Mouse (Mus musculus) kidney, adult 9 months (tissue): ENCODE data around the gene Arrb1.

Experiments used
- DNase-seq: peaks from one replicate; pipeline ENCODE4 v3.0.0; 2022

Arrb1 gene

GRCm38 (mm10) chr7:99582867-99583266 is 47.6 kb downstream of the Arrb1 start:
- peak; percentile 43 for DNase-seq

GRCm38 (mm10) chr7:99583625-99584024 is 48.4 kb downstream of the Arrb1 start:
- DNase-seq: no peak

- DNase-seq: no peak
Observed at GRCm38 (mm10) chr7:99585976-99586375, 50.7 kb downstream of the Arrb1 start.

GRCm38 (mm10) chr7:99590064-99590463 is 54.8 kb downstream of the Arrb1 start:
- peak; percentile 63 for DNase-seq

GRCm38 (mm10) chr7:99590646-99591045 is 55.4 kb downstream of the Arrb1 start:
- no peak for DNase-seq

- no peak for DNase-seq
Observed at GRCm38 (mm10) chr7:99592669-99593068, 57.4 kb downstream of the Arrb1 start.

GRCm38 (mm10) chr7:99593868-99594803 is 58.9 kb downstream of the Arrb1 start:
- DNase-seq: no peak

- DNase-seq: no peak
Observed at GRCm38 (mm10) chr7:99598722-99599121, 63.5 kb downstream of the Arrb1 start.

- no peak for DNase-seq
Observed at GRCm38 (mm10) chr7:99603875-99604662, 68.8 kb downstream of the Arrb1 start.

- DNase-seq: no peak
Observed at GRCm38 (mm10) chr7:99605058-99605457, 69.8 kb downstream of the Arrb1 start.

GRCm38 (mm10) chr7:99606303-99606702 is 71.0 kb downstream of the Arrb1 start:
- DNase-seq: no peak

- DNase-seq: no peak
Observed at GRCm38 (mm10) chr7:99606766-99607165, 71.5 kb downstream of the Arrb1 start.

GRCm38 (mm10) chr7:99607632-99608031 is 72.4 kb downstream of the Arrb1 start:
- no peak for DNase-seq

GRCm38 (mm10) chr7:99618264-99618663 is 83.0 kb downstream of the Arrb1 start:
- DNase-seq: no peak

GRCm38 (mm10) chr7:99618860-99619259 is 83.6 kb downstream of the Arrb1 start:
- DNase-seq: peak; percentile 36

- peak; percentile 83 for DNase-seq
Observed at GRCm38 (mm10) chr7:99625722-99626375, 90.6 kb downstream of the Arrb1 start.

- peak; percentile 55 for DNase-seq
Observed at GRCm38 (mm10) chr7:99626376-99627270, 91.4 kb downstream of the Arrb1 start, which contains the start of gene Tpbgl. Gene Tpbgl (minus strand): TSS chr7:99627103.

GRCm38 (mm10) chr7:99627366-99627765 is 92.1 kb downstream of the Arrb1 start:
- DNase-seq: no peak

GRCm38 (mm10) chr7:99632286-99632685 is 97.0 kb downstream of the Arrb1 start:
- no peak for DNase-seq

GRCm38 (mm10) chr7:99633966-99634665 is 98.8 kb downstream of the Arrb1 start:
- DNase-seq: peak; percentile 21

- DNase-seq: no peak
Observed at GRCm38 (mm10) chr7:99641245-99641644, 106.0 kb downstream of the Arrb1 start.
